Mouse (Mus musculus): ENCODE results near the gene Kdr. TPM values are rescaled to one million over a fixed set of nuclear protein-coding genes. Genes with fewer than 3 reads are reported as not detected.
A peak's percentile ranks its signal among the peaks of the same experiment; 100 is the strongest.

Kdr gene
- polyA plus RNA-seq, 1 experiment from 2014 or later = 26.2 TPM

DNA sequence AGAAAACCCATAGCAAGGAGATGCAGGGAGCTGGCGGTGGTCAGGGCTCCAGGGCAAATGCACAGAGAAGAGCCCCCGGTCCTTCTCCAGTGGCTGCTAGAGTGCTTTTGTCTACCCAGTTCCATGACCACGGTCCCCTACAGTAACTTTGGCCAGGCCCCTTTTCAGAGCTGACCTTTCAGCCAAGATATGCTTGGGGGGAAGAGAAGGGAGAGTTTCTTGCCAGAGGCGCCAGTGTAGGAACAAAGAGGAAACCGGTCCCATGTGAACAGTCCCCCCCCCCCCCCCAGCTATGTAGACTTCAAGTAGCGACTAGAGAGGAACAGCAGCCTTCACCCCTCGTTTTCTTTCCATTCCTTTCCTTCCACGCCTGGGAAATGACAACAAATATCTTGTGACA, 850 bp upstream of the Kdr start:
- Histone ChIP-seq H3K27ac (replicated peaks) (peak overlapping the region; percentile 68), H3K36me3 (no peaks in the 10 kb centered on the region), H3K4me1 (peaks cover 26% of the 10 kb centered on the region), H3K4me3 (peak overlapping the region; percentile 81), H3K9me3 (replicated peaks) (no peaks in the 10 kb centered on the region), H3K27me3 (ENCODE audit: low read depth, poor library complexity, severe bottlenecking) (peaks cover 81% of the 10 kb centered on the region)
- 3% methylated on average over 8 of the region's 8 CpGs for WGBS
- DNase-seq (ENCODE audit: low spot score) = peak; percentile 32

DNA sequence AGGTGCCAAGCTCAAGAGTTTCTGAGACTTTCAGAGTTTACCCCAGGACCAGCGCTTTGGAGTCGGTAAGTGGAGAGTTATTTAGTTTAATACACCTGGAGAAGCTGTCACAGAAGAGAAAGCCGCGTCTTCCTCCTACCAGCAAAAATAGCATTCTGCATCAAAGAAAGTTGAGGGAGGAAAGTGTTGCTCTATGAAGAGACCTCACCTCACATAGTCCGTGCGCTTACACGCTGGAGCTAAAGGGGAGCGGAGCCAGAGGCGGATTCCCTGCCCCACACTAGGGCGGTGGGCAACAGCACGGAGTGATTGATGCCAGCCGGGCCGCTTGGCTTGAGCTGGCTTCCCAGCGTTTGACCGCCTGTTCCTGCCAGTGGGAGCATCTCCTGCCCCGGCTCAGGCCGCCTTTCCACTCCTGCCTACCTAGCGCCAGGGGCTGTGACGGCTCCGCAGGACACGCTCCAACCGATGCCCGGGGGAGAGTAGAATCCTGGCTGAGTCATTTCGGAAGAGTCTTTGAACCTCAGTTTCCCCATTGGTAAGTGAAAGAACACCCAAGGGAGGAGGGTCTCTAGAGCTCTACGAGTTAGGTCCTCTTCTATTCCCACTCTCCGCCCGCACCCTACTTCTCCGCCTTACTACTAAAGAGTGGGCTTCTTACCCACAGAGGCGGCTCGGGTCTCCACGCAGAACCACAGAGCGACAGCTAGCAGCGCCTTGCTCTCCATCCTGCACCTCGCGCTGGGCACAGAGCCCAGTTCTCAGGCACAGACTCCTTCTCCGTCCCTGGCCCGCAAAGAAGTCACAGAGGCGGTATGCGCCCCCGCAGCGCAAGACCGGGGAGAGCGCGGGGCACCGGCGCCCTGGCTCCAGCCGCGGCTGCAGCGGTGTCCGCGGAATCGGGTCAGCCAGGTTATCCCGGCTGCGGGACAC, 551 bp downstream of the Kdr start:
- DNase-seq (ENCODE audit: low spot score) = peak; percentile 51
- peak overlapping the region; percentile 68 for H3K27ac ChIP-seq (replicated peaks)
- 2% methylated on average over 54 of the region's 54 CpGs for WGBS
- H3K4me1 ChIP-seq = peaks cover 26% of the 10 kb centered on the region
- no peaks in the 10 kb centered on the region for H3K36me3 ChIP-seq
- peak overlapping the region; percentile 81 for H3K4me3 ChIP-seq
- H3K9me3 ChIP-seq (replicated peaks) = no peaks in the 10 kb centered on the region
- peaks cover 89% of the 10 kb centered on the region for H3K27me3 ChIP-seq (ENCODE audit: low read depth, poor library complexity, severe bottlenecking)

DNA sequence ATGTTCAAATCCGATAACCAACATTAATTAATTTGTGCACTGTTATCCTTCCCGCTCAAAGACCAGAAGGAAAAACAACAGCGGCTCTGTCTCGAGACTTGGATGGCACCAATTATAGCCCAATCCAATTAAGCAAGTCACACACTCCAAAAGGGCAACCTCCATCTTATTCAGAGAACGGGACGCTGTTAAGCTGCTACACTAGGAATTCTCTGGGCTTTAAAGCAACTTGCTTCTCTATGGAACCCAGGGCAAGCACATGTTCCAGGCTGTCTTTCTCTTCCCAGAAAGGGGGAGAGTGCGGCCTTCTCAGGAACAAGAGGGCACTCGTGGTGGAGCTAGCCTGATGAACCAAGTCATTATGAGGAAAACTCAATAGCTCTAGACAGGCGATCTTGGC, 1.6 kb downstream of the Kdr start:
- Histone ChIP-seq H3K27ac (replicated peaks) (no peak overlapping the region), H3K4me1 (peaks cover 26% of the 10 kb centered on the region), H3K27me3 (ENCODE audit: low read depth, poor library complexity, severe bottlenecking) (peaks cover 92% of the 10 kb centered on the region), H3K9me3 (replicated peaks) (no peaks in the 10 kb centered on the region), H3K4me3 (peak overlapping the region; percentile 81), H3K36me3 (no peaks in the 10 kb centered on the region)
- WGBS = 36% methylated on average over 9 of the region's 9 CpGs
- no peak for DNase-seq (ENCODE audit: low spot score)

DNA sequence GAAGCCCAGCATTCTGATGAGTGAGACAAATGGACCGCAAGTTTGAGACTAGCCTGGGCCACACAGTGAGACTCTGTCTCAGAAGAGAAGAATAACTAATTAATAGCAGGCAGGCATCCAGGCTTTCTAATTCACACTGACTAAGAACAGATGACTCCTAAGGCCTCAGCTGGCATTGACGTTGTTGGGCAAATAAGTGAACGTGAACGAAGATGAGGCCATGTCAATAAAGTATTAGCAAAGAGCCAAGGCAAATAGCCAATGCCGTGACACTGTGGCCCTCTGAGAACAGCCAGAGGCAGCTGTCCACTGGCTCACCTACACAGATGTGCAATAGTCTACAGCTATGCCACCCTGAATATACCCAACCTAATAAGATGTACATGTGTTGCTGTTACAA, 2.9 kb downstream of the Kdr start:
- peaks cover 26% of the 10 kb centered on the region for H3K4me1 ChIP-seq
- H3K36me3 ChIP-seq = no peaks in the 10 kb centered on the region
- H3K4me3 ChIP-seq = 0 out of 2 replicates have a peak overlapping the region, but pooled peaks have one; percentile 9
- H3K27me3 ChIP-seq (ENCODE audit: low read depth, poor library complexity, severe bottlenecking) = peaks cover 79% of the 10 kb centered on the region
- no peak overlapping the region for H3K27ac ChIP-seq (replicated peaks)
- no peaks in the 10 kb centered on the region for H3K9me3 ChIP-seq (replicated peaks)
- DNase-seq (ENCODE audit: low spot score) = no peak
- 78% methylated on average over 5 of the region's 5 CpGs for WGBS

DNA sequence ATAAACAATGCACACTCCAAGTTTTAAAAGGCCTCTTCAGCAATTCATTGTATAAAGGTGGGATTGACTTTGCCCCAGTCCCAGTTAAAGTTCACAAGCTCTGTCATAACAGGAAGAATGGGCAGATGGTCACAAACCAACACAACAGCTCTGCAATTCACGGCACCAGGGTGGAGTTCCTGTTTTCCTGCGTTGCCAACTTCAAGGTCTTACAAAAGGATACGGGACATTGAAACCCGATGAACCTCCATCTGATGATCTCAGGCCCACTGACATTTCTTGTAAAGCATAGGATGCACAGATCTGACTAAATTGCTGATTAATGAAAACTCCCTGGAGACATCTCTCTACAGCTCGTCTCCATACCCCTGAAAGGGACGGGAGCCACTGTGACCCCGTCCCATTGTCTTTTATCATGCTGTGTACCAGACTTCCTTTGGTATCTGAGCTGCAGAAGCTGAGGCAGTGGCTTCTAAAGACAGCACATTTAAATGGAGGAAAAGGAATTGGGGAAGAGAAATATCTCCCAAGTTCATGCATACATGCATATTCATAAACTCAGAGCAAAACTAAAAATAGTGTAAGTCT, 3.6 kb downstream of the Kdr start:
- Histone ChIP-seq H3K27me3 (ENCODE audit: low read depth, poor library complexity, severe bottlenecking) (peaks cover 72% of the 10 kb centered on the region), H3K9me3 (replicated peaks) (no peaks in the 10 kb centered on the region), H3K36me3 (no peaks in the 10 kb centered on the region), H3K27ac (replicated peaks) (no peak overlapping the region), H3K4me3 (no peak overlapping the region), H3K4me1 (peaks cover 26% of the 10 kb centered on the region)
- WGBS = 66% methylated on average over 7 of the region's 7 CpGs
- DNase-seq (ENCODE audit: low spot score) = no peak

DNA sequence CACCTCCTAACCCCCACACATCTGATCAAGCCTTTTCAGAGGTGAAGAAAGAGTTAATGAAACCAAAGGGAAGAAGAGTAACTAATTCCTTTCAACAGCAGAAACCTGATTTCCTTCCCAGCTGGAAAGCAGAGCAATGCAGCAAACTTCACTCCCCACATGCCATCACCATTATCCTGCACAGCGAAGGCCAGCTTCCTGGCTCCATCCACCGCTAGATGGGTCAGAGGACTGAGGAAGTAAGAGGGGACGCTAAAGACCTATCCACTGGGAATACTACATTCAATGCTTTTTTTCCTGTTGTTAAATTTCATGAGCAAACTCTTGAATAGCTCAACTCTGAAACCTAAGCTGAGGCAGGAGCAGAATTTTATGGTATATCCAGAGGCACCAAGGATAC, 8.4 kb downstream of the Kdr start:
- Histone ChIP-seq H3K36me3 (no peaks in the 10 kb centered on the region), H3K4me3 (no peak overlapping the region), H3K27me3 (ENCODE audit: low read depth, poor library complexity, severe bottlenecking) (peaks cover 24% of the 10 kb centered on the region), H3K27ac (replicated peaks) (no peak overlapping the region), H3K9me3 (replicated peaks) (no peaks in the 10 kb centered on the region), H3K4me1 (peaks cover 4% of the 10 kb centered on the region; the same call in 1 of the 2 replicates)
- 27% methylated on average over 3 of the region's 3 CpGs for WGBS
- DNase-seq (ENCODE audit: low spot score) = no peak

DNA sequence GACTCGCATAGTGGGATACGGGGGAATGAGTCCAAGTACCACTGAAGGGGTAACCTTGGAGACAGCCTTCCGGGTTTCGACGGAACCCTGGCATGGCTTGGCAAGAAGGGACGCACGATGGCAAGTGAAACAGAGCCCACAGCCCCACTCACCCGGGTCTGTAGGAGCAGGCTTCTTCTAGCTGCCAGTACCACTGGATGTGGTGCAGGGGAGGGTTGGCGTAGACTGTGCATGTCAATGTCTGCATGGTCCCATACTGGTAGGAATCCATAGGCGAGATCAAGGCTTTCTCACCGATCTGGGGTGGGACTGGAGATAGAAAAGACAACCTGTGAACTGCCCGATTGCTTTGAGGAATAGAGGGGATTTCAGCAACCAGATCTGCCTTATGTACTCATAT, 15.7 kb downstream of the Kdr start:
- H3K4me1 ChIP-seq = no peaks in the 10 kb centered on the region
- H3K27me3 ChIP-seq (ENCODE audit: low read depth, poor library complexity, severe bottlenecking) = no peaks in the 10 kb centered on the region
- WGBS = 92% methylated on average over 12 of the region's 12 CpGs
- no peak overlapping the region for H3K27ac ChIP-seq (replicated peaks)
- 0 out of 2 replicates have a peak, but pooled peaks cover 6% of the 10 kb centered on the region for H3K36me3 ChIP-seq
- H3K4me3 ChIP-seq = no peak overlapping the region
- H3K9me3 ChIP-seq (replicated peaks) = no peaks in the 10 kb centered on the region
- no peak for DNase-seq (ENCODE audit: low spot score)

DNA sequence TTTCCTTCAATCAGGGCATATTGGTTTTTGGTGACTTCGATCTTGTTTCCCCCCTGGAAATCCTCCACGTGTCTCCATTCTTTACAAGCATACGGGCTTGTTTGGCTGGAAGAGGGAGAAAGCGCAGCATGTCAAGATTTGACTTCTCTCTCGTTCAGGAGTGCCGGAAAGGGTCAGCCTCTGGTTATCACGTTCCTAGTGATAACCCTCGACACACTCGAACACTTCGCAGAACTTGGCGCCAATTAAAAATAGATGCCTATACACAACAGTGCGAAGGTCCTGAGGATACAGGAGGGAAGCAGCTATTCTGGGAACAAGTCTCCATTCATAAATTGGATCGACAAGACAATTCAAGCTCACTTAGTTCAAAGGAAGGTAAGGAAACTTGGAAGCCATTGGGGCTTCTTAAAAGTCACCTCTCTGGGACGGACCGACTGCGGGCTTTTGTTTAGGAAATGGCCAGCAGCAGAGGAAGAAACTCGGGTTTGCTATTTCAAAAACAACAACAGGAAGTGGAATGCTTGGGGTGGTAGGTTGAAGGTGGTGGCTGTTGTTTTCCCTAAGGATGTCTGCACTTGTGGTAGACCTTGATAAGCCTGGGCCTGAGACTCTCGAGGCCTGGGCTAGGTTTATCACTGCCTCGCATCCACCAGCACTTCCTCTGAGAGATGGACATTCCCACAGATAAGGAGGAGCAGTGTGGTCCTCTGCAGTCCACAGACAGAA, 16.4 kb downstream of the Kdr start:
- H3K27ac ChIP-seq (replicated peaks) = no peak overlapping the region
- H3K9me3 ChIP-seq (replicated peaks) = no peaks in the 10 kb centered on the region
- H3K4me1 ChIP-seq = no peaks in the 10 kb centered on the region
- DNase-seq (ENCODE audit: low spot score) = no peak
- peaks cover 2% of the 10 kb centered on the region; the same call in 1 of the 2 replicates for H3K27me3 ChIP-seq (ENCODE audit: low read depth, poor library complexity, severe bottlenecking)
- H3K36me3 ChIP-seq = 0 out of 2 replicates have a peak, but pooled peaks cover 6% of the 10 kb centered on the region
- 86% methylated on average over 19 of the region's 19 CpGs for WGBS
- no peak overlapping the region for H3K4me3 ChIP-seq

DNA sequence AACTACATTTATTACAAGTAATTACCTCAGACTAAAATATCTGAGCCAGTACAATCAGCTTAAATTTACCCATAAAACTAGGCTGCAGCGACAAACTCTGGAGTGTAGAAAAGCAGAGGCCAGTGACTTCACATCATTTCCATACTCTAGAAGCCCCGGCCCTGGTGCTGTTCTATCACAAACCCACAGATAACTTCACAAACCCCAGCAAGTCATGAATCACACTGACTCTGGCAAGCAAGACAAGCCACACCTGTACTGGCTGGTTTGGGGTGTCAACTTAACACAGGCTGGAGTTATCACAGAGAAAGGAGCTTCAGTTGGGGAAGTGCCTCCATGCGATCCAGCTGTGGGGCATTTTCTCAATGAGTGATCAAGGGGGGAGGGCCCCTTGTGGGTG, 18.4 kb downstream of the Kdr start:
- DNase-seq (ENCODE audit: low spot score) = no peak
- H3K36me3 ChIP-seq = 0 out of 2 replicates have a peak, but pooled peaks cover 6% of the 10 kb centered on the region
- no peak overlapping the region for H3K4me3 ChIP-seq
- no peak overlapping the region for H3K27ac ChIP-seq (replicated peaks)
- 85% methylated on average over 3 of the region's 3 CpGs for WGBS
- H3K27me3 ChIP-seq (ENCODE audit: low read depth, poor library complexity, severe bottlenecking) = peaks cover 23% of the 10 kb centered on the region
- H3K4me1 ChIP-seq = 0 out of 2 replicates have a peak, but pooled peaks cover 2% of the 10 kb centered on the region
- no peaks in the 10 kb centered on the region for H3K9me3 ChIP-seq (replicated peaks)

DNA sequence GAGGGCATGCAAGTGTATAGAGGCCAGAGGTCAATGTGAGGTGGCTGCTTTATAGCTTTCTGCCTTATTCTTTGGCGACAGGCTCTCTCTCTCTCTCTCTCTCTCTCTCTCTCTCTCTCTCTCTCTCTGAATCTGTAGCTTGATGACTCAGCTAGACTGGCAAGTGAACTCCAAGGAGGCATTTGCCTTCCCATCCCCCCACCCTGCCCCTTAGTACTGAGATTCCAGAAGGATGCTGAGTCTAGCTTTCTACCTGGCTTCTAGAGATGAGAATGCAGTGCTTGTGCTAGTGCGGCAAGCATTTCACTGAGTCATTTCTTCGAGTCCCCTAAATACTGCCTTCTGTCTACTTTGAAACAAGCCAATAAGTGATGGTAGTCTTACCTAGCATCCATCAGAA, 21.7 kb downstream of the Kdr start:
- Histone ChIP-seq H3K36me3 (0 out of 2 replicates have a peak, but pooled peaks cover 6% of the 10 kb centered on the region), H3K27ac (replicated peaks) (no peak overlapping the region), H3K4me3 (no peak overlapping the region), H3K27me3 (ENCODE audit: low read depth, poor library complexity, severe bottlenecking) (peaks cover 38% of the 10 kb centered on the region), H3K9me3 (replicated peaks) (no peaks in the 10 kb centered on the region), H3K4me1 (peaks cover 9% of the 10 kb centered on the region)
- 86% methylated on average over 3 of the region's 3 CpGs for WGBS
- no peak for DNase-seq (ENCODE audit: low spot score)

DNA sequence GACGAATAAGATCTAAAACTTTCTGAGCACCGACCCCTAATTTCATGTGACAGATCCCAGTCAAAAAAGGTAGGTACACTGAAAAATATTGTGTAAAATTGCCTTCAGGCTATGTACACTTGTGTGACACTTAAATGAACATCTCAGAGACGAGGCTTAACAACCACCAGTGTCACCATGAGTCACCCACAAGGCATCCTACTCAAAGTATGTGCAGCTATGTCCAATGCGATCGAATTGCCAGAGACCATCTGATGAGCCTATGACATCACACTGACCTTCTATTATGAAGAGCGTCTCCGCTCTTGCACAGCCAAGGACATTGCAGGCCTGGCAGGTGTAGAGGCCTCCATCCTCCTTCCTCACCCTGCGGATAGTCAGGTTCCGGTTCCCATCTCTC, 22.4 kb downstream of the Kdr start:
- no peak for DNase-seq (ENCODE audit: low spot score)
- 94% methylated on average over 9 of the region's 9 CpGs for WGBS
- H3K36me3 ChIP-seq = 0 out of 2 replicates have a peak, but pooled peaks cover 6% of the 10 kb centered on the region
- no peaks in the 10 kb centered on the region for H3K9me3 ChIP-seq (replicated peaks)
- H3K27me3 ChIP-seq (ENCODE audit: low read depth, poor library complexity, severe bottlenecking) = peaks cover 42% of the 10 kb centered on the region
- no peak overlapping the region for H3K27ac ChIP-seq (replicated peaks)
- H3K4me1 ChIP-seq = peaks cover 12% of the 10 kb centered on the region
- no peak overlapping the region for H3K4me3 ChIP-seq

DNA sequence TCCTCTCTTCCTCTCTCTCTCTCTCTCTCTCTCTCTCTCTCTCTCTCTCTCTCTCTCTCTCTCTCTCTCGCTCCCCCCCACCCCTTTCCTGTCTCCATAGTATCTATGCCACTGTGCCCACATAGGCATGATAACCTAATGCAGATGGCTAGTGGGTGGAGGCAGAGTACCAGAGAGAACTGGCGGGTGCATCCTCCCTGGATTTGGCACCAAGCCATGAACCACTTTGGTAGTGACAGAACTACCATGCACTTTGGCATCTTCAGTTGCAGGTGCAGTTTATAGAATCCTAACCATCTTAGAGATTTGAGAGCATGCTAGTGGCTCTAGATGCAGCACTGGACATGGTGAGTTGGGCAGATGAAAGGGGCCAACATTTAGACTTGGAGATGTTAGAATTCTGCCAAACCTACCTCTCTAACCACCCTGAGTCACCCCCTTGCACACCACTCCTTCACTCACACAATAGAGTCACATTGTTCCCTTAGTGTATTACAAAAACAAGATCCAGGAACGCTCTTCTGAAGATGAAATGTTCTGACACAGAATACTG, 23.4 kb downstream of the Kdr start:
- 91% methylated on average over 3 of the region's 3 CpGs for WGBS
- no peak for DNase-seq (ENCODE audit: low spot score)
- Histone ChIP-seq H3K36me3 (0 out of 2 replicates have a peak, but pooled peaks cover 6% of the 10 kb centered on the region), H3K27ac (replicated peaks) (no peak overlapping the region), H3K27me3 (ENCODE audit: low read depth, poor library complexity, severe bottlenecking) (peaks cover 49% of the 10 kb centered on the region), H3K4me3 (no peak overlapping the region), H3K4me1 (peaks cover 13% of the 10 kb centered on the region), H3K9me3 (replicated peaks) (no peaks in the 10 kb centered on the region)

Measured in midbrain, embryonic 10.5 days (tissue).